Mouse (Mus musculus): ENCODE measurements at regions not wholly inside any gene's neighbourhood (a gene's known extent, or its start where the extent isn't known, plus 50 kb on each side); places are given as distances from the start of the nearest gene placed in this dataset.

DNA sequence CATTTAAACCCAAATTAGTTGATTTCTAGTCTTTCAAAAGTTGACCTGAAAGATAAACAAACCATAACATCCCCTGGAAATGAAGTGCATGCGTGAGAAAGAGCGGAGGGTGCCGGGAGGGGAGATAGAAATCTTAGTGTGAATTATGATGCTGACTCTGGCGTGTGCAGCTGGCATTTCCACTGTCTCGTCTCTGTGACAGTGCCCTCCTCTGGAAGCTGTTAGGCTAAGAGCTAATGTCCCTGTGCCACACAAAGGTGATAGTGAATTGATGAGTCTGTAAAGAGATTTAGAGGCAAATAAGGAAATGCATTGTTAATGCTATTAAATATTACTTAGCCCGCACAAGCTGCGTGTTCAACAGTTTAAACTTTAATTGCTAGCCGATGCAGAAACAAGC, 292.6 kb downstream of the Nkx6-1 start:
- TF ChIP-seq CTCF (IDR thresholded peaks at IDR 0.05; ENCODE audit: borderline replicate concordance, insufficient read depth, low read length) = no peak
- TF ChIP-seq POLR2A (IDR thresholded peaks at IDR 0.05; ENCODE audit: low read depth, low read length) = no peak
